ENCODE assay signal across 30 mouse cellular contexts in the genomic region with DNA sequence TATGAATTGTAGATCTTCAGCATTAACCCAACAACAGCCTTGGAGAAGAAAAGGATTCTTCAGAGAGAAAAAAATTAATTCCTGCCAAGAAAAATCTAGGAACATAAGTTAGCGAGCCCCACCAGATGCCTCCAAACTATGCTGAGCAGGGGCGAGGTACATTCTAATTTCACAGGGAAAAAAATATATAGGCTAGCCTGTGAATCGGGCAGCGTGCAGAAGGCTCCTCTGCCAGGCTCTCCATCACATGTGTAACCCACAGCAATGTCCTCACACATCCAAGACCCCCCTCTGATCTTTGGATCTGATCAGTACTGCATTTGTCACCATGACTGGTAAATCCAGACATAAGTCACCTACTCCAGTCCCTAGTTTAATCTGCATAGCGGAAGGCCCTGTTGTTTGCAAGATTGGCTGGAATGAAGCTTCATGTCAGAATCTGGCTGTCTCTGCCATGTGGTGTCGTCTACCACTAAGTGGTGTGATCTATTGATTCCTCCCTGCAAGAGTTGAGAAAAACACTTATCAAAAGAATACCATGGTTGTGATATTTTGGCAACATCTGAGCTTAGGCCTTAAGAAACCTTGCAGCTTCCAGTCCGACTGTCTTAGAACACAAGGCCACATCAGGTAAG. TPM values are rescaled to one million over a fixed set of nuclear protein-coding genes. Genes with fewer than 3 reads are reported as not detected.
DNase-seq lines count a peak whose midpoint lies in the region; ATAC-seq lines count a peak whose summit lies in the region.
"Had no signal": no experiment of that assay in that cellular context is flagged by ENCODE, and none has a peak within 500 bp of the region (broad histone marks: within the 10 kb centered on the region; RNA-seq: fewer than 3 reads in every experiment).

No protein-coding gene starts in this region.

- WGBS in forebrain, embryonic 13.5 days = 74% methylated on average over 7 of the region's 7 CpGs
- 88% methylated on average over 7 of the region's 7 CpGs for WGBS in forebrain, embryonic 10.5 days

- no peak overlapping the region for H3K9ac ChIP-seq in forebrain, embryonic 13.5 days
- H3K9ac ChIP-seq: embryonic facial prominence, embryonic 13.5 days; heart, embryonic 15.5 days; hindbrain, embryonic 14.5 days; liver, embryonic 15.5 days; midbrain, embryonic 15.5 days; neural tube, embryonic 13.5 days had no signal

- ATAC-seq in forebrain, embryonic 13.5 days = peak; percentile 46; the same call in 1 of the 2 replicates
- ATAC-seq: activated CD4-positive, CD25-positive, alpha-beta regulatory T cell, adult 4 months; inflammation-experienced regulatory T-cells, adult 6 months; midbrain, embryonic 15.5 days had no signal

- no peak overlapping the region for H3K4me2 ChIP-seq in forebrain, embryonic 13.5 days
- H3K4me2 ChIP-seq: embryonic facial prominence, embryonic 13.5 days; heart, embryonic 15.5 days; hindbrain, embryonic 14.5 days; liver, embryonic 15.5 days; midbrain, embryonic 15.5 days; neural tube, embryonic 13.5 days had no signal

- no peaks in the 10 kb centered on the region for H3K27me3 ChIP-seq in forebrain, embryonic 13.5 days
- peaks cover 19% of the 10 kb centered on the region; the same call in 1 of the 2 replicates for H3K27me3 ChIP-seq in forebrain, embryonic 10.5 days (ENCODE audit: poor library complexity, severe bottlenecking)
- H3K27me3 ChIP-seq: embryonic facial prominence, embryonic 13.5 days; heart, embryonic 15.5 days; liver, embryonic 15.5 days; neural tube, embryonic 13.5 days had no signal

- no peaks in the 10 kb centered on the region for H3K36me3 ChIP-seq in forebrain, embryonic 13.5 days (ENCODE audit: poor library complexity, severe bottlenecking)
- no peaks in the 10 kb centered on the region for H3K36me3 ChIP-seq in forebrain, embryonic 10.5 days (replicated peaks)
- H3K36me3 ChIP-seq: embryonic facial prominence, embryonic 13.5 days; heart, embryonic 15.5 days; limb, embryonic 10.5 days; liver, embryonic 15.5 days; midbrain, embryonic 15.5 days; neural tube, embryonic 13.5 days had no signal

- no peak overlapping the region for H3K4me3 ChIP-seq in forebrain, embryonic 13.5 days
- H3K4me3 ChIP-seq in forebrain, embryonic 10.5 days = no peak overlapping the region
- H3K4me3 ChIP-seq: embryonic facial prominence, embryonic 13.5 days; erythroblast, embryonic 14.5 days; heart, embryonic 15.5 days; limb, embryonic 10.5 days; liver, embryonic 15.5 days; midbrain, embryonic 15.5 days; neural tube, embryonic 13.5 days had no signal

- no peak for DNase-seq in forebrain, embryonic 10.5 days (ENCODE audit: extremely low spot score, low spot score)
- peak; percentile 34 to 66 for DNase-seq in layer of hippocampus, adult 18-20 months (ENCODE audit: low spot score in 2 of 2)
- DNase-seq in layer of hippocampus, postnatal 25 days (ENCODE audit: extremely low spot score in 1 of 2, low spot score in 1 of 2) = no peak
- peak; percentile 45 for DNase-seq in right cerebral cortex, adult 18-20 months
- no peak for DNase-seq in right cerebral cortex, postnatal 14 days
- peak; percentile 19 to 32 for DNase-seq in right cerebral cortex, postnatal 36 days (ENCODE audit: low spot score in 2 of 2)
- no peak for DNase-seq in gastrocnemius, postnatal 10 days
- DNase-seq: adrenal gland, adult 8-10 months; cerebellum, adult 2 months; cerebellum, postnatal 25 days; gastrocnemius, adult 2 months; heart, postnatal 4 days; kidney, adult 18-20 months; liver; retina, postnatal 1 day; spleen, adult 18-20 months; thymus, postnatal 25 days had no signal

- H3K9me3 ChIP-seq in forebrain, embryonic 13.5 days (replicated peaks) = no peaks in the 10 kb centered on the region
- H3K9me3 ChIP-seq in forebrain, embryonic 10.5 days = no peaks in the 10 kb centered on the region
- H3K9me3 ChIP-seq: embryonic facial prominence, embryonic 13.5 days; heart, embryonic 15.5 days; limb, embryonic 10.5 days; liver, embryonic 15.5 days; midbrain, embryonic 15.5 days; neural tube, embryonic 13.5 days had no signal

- H3K4me1 ChIP-seq in forebrain, embryonic 13.5 days = peaks cover 21% of the 10 kb centered on the region
- H3K4me1 ChIP-seq in forebrain, embryonic 10.5 days = peaks cover 22% of the 10 kb centered on the region
- H3K4me1 ChIP-seq: liver, embryonic 15.5 days had no signal

- no peak overlapping the region for H3K27ac ChIP-seq in forebrain, embryonic 13.5 days
- no peak overlapping the region for H3K27ac ChIP-seq in forebrain, embryonic 10.5 days
- H3K27ac ChIP-seq: embryonic facial prominence, embryonic 13.5 days; heart, embryonic 15.5 days; hindbrain, embryonic 14.5 days; kidney, postnatal 0 days; limb, embryonic 10.5 days; liver, embryonic 15.5 days; macrophage; midbrain, embryonic 15.5 days; neural tube, embryonic 13.5 days had no signal

RNA-seq across cellular contexts. Expression of gene Smim20, which starts 23.9 kb away (rescaled TPM):
- polyA plus RNA-seq in forebrain, embryonic 13.5 days (2015; fragmentation: Nextera tagmentation; extraction: Ambion mirVana) = 64.8 and 70.7 TPM in 2 replicates
- 68.0 and 72.6 TPM in 2 replicates for polyA plus RNA-seq in forebrain, embryonic 10.5 days (2016; fragmentation: Nextera tagmentation; extraction: Ambion mirVana)
- 10 to 100 TPM; 42.9 to 45.1 TPM for total RNA-seq in layer of hippocampus, adult 18-20 months (2021)
- total RNA-seq in layer of hippocampus, postnatal 25 days (2021) = 10 to 100 TPM; 38.3 to 41.5 TPM
- 100 to 1,000 TPM in 1 of 2 experiments, 10 to 100 TPM in 1; 94.9 to 103 TPM for total RNA-seq in gastrocnemius, postnatal 10 days (2021)

RNA-seq across cellular contexts. Expression of gene Sel1l3, which starts 29.3 kb away (rescaled TPM):
- 7.0 and 8.5 TPM in 2 replicates for polyA plus RNA-seq in forebrain, embryonic 13.5 days (2015; fragmentation: Nextera tagmentation; extraction: Ambion mirVana)
- 1.9 and 3.3 TPM in 2 replicates for polyA plus RNA-seq in forebrain, embryonic 10.5 days (2016; fragmentation: Nextera tagmentation; extraction: Ambion mirVana)
- total RNA-seq in layer of hippocampus, adult 18-20 months (2021) = 10 to 100 TPM; 36.1 to 41.7 TPM
- total RNA-seq in layer of hippocampus, postnatal 25 days (2021) = 10 to 100 TPM; 38.9 to 42.1 TPM
- 10 to 100 TPM; 92.0 to 94.9 TPM for total RNA-seq in gastrocnemius, postnatal 10 days (2021)
- polyA plus RNA-seq: activated CD4-positive, CD25-positive, alpha-beta regulatory T cell, adult 4 months; erythroblast, embryonic 14.5 days had no signal

Comparison
In these comparisons a context has a peak if more than half of its experiments do, and no peak if none do; other contexts are left out.
1. DNase-seq: peak in layer of hippocampus, adult 18-20 months (2 of 2), right cerebral cortex, adult 18-20 months (single experiment) and right cerebral cortex, postnatal 36 days (2 of 2); none in forebrain, embryonic 10.5 days (single experiment), layer of hippocampus, postnatal 25 days (0 of 2), right cerebral cortex, postnatal 14 days (single experiment) and gastrocnemius, postnatal 10 days (single experiment).